Mouse (Mus musculus) CH12.LX (cell line): ENCODE measurements around the gene Fau. TPM values are rescaled to one million over a fixed set of nuclear protein-coding genes. Genes with fewer than 3 reads are reported as not detected.

Experiments
- DNase-seq: peaks from one replicate; pipeline ENCODE4 v3.0.0-alpha.2; 2013; ENCODE audit errors: extremely low read depth
- H3K27ac ChIP-seq: 2 replicates; pipeline ENCODE4 v1.5.1; 2012; ENCODE audit warnings: low read depth, mild to moderate bottlenecking, control low read depth, moderate library complexity; ENCODE audit not compliant: insufficient read depth
- H3K27me3 ChIP-seq: replicated peaks from 2 replicates; pipeline ENCODE3; 2012; ENCODE audit warnings: inconsistent platforms
- H3K36me3 ChIP-seq, 2 experiments: replicated peaks in 1 of 2; 2 replicates each; pipeline versions ENCODE3 to v1.6.1; 2012; ENCODE audit warnings: inconsistent platforms in 1 of 2, low read length in 1 of 2, mild to moderate bottlenecking in 1 of 2, mixed read lengths in 1 of 2, moderate library complexity in 1 of 2; ENCODE audit not compliant: control insufficient read depth in 1 of 2, insufficient read depth in 1 of 2
- H3K4me1 ChIP-seq, 2 experiments: 2 replicates each; pipeline ENCODE4 v1.6.1; 2012; ENCODE audit warnings: inconsistent platforms in 1 of 2, moderate library complexity in 1 of 2; ENCODE audit not compliant: insufficient read depth in 2 of 2, control insufficient read depth in 1 of 2
- H3K4me2 ChIP-seq: 2 replicates; pipeline ENCODE4 v1.6.1; 2012; ENCODE audit warnings: low read depth, mild to moderate bottlenecking, control low read depth; ENCODE audit not compliant: poor library complexity, insufficient read depth, severe bottlenecking
- H3K4me3 ChIP-seq, 3 experiments: fragments of 150-350 bp in 1 of 3; sonication (generic) in 1 of 3; replicated peaks in 1 of 3; 2 replicates each; pipeline versions ENCODE3 to v1.5.1; 2011 to 2012; ENCODE audit warnings: low read depth in 2 of 3, low read length in 2 of 3, mild to moderate bottlenecking in 2 of 3, moderate library complexity in 2 of 3, control low read depth in 1 of 3, improper control_type of control experiment in 1 of 3, inconsistent platforms in 1 of 3, mixed read lengths in 1 of 3; ENCODE audit not compliant: poor library complexity in 1 of 3
- H3K79me2 ChIP-seq: replicated peaks from 2 replicates; pipeline ENCODE4 v1.6.1; 2012; ENCODE audit warnings: mild to moderate bottlenecking, moderate library complexity; ENCODE audit not compliant: control insufficient read depth, poor library complexity, insufficient read depth, severe bottlenecking; ENCODE audit errors: extremely low read depth
- H3K9ac ChIP-seq: 2 replicates; pipeline ENCODE4 v1.6.1; 2012; ENCODE audit warnings: low read depth, mild to moderate bottlenecking, control low read depth, moderate library complexity; ENCODE audit not compliant: insufficient read depth
- H3K9me3 ChIP-seq: replicated peaks from 2 replicates; pipeline ENCODE3; 2012; ENCODE audit warnings: low read length, inconsistent platforms, mixed read lengths
- BHLHE40 ChIP-seq: IDR thresholded peaks from 2 replicates; pipeline ENCODE4 v1.6.1; 2011; ENCODE audit warnings: mild to moderate bottlenecking, low read depth, low read length, improper control_type of control experiment
- CTCF ChIP-seq, 2 experiments: IDR thresholded peaks in 1 of 2; conservative IDR thresholded peaks in 1 of 2; 2 replicates each; pipeline ENCODE4 v1.5.1; 2011 to 2012; ENCODE audit warnings: low read depth in 2 of 2, low read length in 2 of 2, improper control_type of control experiment in 1 of 2, inconsistent platforms in 1 of 2, mild to moderate bottlenecking in 1 of 2, moderate library complexity in 1 of 2
- ELF1 ChIP-seq: IDR thresholded peaks from 2 replicates; pipeline ENCODE4 v1.6.1; 2014; ENCODE audit warnings: low read depth, mild to moderate bottlenecking, inconsistent platforms, low read length, improper control_type of control experiment
- ETS1 ChIP-seq: conservative IDR thresholded peaks from 2 replicates; pipeline ENCODE4 v1.6.1; 2012; ENCODE audit warnings: low read depth, mild to moderate bottlenecking, inconsistent platforms, low read length, improper control_type of control experiment, moderate library complexity
- JUND ChIP-seq: conservative IDR thresholded peaks from 2 replicates; pipeline ENCODE4 v1.6.1; 2011; ENCODE audit warnings: low read depth, low read length, improper control_type of control experiment
- KAT2A ChIP-seq: IDR thresholded peaks from 2 replicates; pipeline ENCODE4 v1.6.1; 2012; ENCODE audit warnings: low read length, improper control_type of control experiment, inconsistent platforms; ENCODE audit not compliant: insufficient replicate concordance
- MAFK ChIP-seq: IDR thresholded peaks from 2 replicates; pipeline ENCODE4 v1.6.1; 2011; ENCODE audit warnings: low read length, improper control_type of control experiment; ENCODE audit not compliant: insufficient replicate concordance
- MAX ChIP-seq: IDR thresholded peaks from 2 replicates; pipeline ENCODE4 v1.6.1; 2011; ENCODE audit warnings: low read length, improper control_type of control experiment
- MEF2A ChIP-seq: IDR thresholded peaks from 2 replicates; pipeline ENCODE4 v1.6.1; 2014; ENCODE audit warnings: low read depth, mild to moderate bottlenecking, inconsistent platforms, low read length, improper control_type of control experiment, borderline replicate concordance
- NELFE ChIP-seq: IDR thresholded peaks from 2 replicates; pipeline ENCODE4 v1.6.1; 2011; ENCODE audit warnings: low read depth, low read length, improper control_type of control experiment
- PAX5 ChIP-seq: IDR thresholded peaks from 2 replicates; pipeline ENCODE4 v1.6.1; 2012; ENCODE audit warnings: low read length, inconsistent platforms, mixed read lengths
- POLR2A ChIP-seq: IDR thresholded peaks from 2 replicates; pipeline ENCODE4 v1.6.1; 2011; ENCODE audit warnings: low read depth, mild to moderate bottlenecking, improper control_type of control experiment, low read length
- POLR2AphosphoS2 ChIP-seq: IDR thresholded peaks from 2 replicates; pipeline ENCODE4 v1.6.1; 2011; ENCODE audit warnings: low read depth, low read length, improper control_type of control experiment
- SMC3 ChIP-seq: IDR thresholded peaks from 2 replicates; pipeline ENCODE4 v1.6.1; 2011; ENCODE audit warnings: low read depth, low read length, improper control_type of control experiment
- TBP ChIP-seq: conservative IDR thresholded peaks from 2 replicates; pipeline ENCODE4 v1.6.1; 2011; ENCODE audit warnings: low read depth, low read length, improper control_type of control experiment
- ZNF384 ChIP-seq: IDR thresholded peaks from 2 replicates; pipeline ENCODE4 v1.6.1; 2012; ENCODE audit warnings: low read depth, low read length, improper control_type of control experiment, inconsistent platforms
- dilution Hi-C: fragments of 300-500 bp; cut with MboI; formaldehyde crosslinking; loops from 2 replicates; pipeline ENCODE4 v1.14.3; 2020; ENCODE audit warnings: low sequenced_read_pairs; ENCODE audit not compliant: extremely low pct_unique_long_range_greater_than_20kb, extremely low pct_ligation_motif_present
- in situ Hi-C: fragments of 300-500 bp; cut with MboI; formaldehyde crosslinking; loops from 3 replicates; pipeline ENCODE4 v1.14.3; 2019; ENCODE audit warnings: low sequenced_read_pairs, low pct_ligation_motif_present, low pct_unique_long_range_greater_than_20kb, mixed read lengths
- polyA plus RNA-seq: library from polyadenylated mRNA; unstranded; fragments of >175 nt; gene quantifications from 2 replicates; pipeline ENCODE4 v1.2.1, GENCODE M21; 2012; ENCODE audit warnings: low read depth; ENCODE audit not compliant: insufficient read length
- total RNA-seq, 2 experiments: library from RNA; depleted of rRNA; stranded (reverse); fragments of 300-350 nt in 1 of 2; fragments of >200 nt in 1 of 2; gene quantifications; 2 replicates each; pipeline ENCODE4 v1.2.3; 2012 to 2014

The Fau gene
- total and polyA plus RNA-seq, 3 experiments: 1,239 to 2,522 (median 2,403) TPM

DNA sequence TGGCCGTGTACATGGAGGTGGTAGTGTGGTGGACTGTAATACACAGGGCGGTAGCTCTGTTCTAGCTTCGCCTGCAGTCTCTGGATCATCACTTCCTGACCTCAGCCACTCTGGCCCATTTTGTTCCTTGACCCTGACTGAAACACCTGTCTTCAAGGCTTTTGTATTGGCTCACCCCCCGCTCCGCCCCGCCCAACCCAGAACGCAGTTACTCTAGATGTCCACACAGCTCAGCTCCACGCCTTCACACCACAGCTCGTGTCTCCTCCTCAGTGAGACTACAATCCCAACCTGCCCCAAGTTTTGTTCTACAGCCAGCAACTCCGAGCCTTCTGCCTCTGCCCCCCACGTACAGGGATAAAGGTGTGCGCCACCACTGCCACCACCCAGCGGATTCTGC lies 31.2 kb downstream of the Fau start:
- H3K4me2 ChIP-seq: no peak overlapping the region
- no peak overlapping the region for H3K4me3 ChIP-seq
- H3K27me3 ChIP-seq: no peaks in the 10 kb centered on the region
- peaks cover 46% of the 10 kb centered on the region for H3K79me2 ChIP-seq
- DNase-seq: no peak
- H3K9ac ChIP-seq: no peak overlapping the region
- dilution Hi-C loops (no loop called here), in situ Hi-C loops (loop anchor here (5.0 kb wide), 1 partner anchor 33 kb away; no protein-coding TSS in a partner anchor)
- TF ChIP-seq SMC3: no peak
- TF ChIP-seq TBP: no peak
- TF ChIP-seq CTCF (conservative IDR thresholded peaks at IDR 0.05 in 1 of 2, IDR thresholded peaks at IDR 0.05 in 1 of 2; ENCODE audit: low read depth in 2 of 2, low read length in 2 of 2): no peak
- peaks cover 62 to 74% of the 10 kb centered on the region in 2 experiments for H3K36me3 ChIP-seq
- H3K4me1 ChIP-seq: peaks cover 2 to 31% of the 10 kb centered on the region in 2 experiments
- no peak overlapping the region for H3K27ac ChIP-seq
- no peaks in the 10 kb centered on the region for H3K9me3 ChIP-seq

- peaks cover 0 to 5% of the 10 kb centered on the region in 2 experiments; a peak in 1 of 4 replicates for H3K4me1 ChIP-seq
- peaks cover 11% of the 10 kb centered on the region for H3K79me2 ChIP-seq
- H3K27ac ChIP-seq: no peak within 1 kb of the TSS
- no peak within 1 kb of the TSS for H3K4me3 ChIP-seq
- no peak for DNase-seq
- no peak within 1 kb of the TSS for H3K4me2 ChIP-seq
- H3K36me3 ChIP-seq: peaks cover 65 to 91% of the 10 kb centered on the region in 2 experiments
- no peaks in the 10 kb centered on the region for H3K9me3 ChIP-seq
- H3K9ac ChIP-seq: no peak within 1 kb of the TSS
- dilution Hi-C loops: no loop called here
- no peaks in the 10 kb centered on the region for H3K27me3 ChIP-seq
- TF ChIP-seq CTCF (conservative IDR thresholded peaks at IDR 0.05 in 1 of 2, IDR thresholded peaks at IDR 0.05 in 1 of 2; ENCODE audit: low read depth in 2 of 2, low read length in 2 of 2): no peak
- TF ChIP-seq MAX: no peak
- TF ChIP-seq POLR2AphosphoS2: no peak
- no peak for TF ChIP-seq BHLHE40
- TF ChIP-seq NELFE: no peak
- no peak for TF ChIP-seq ZNF384
- TF ChIP-seq PAX5: no peak
- in situ Hi-C loops: no loop called here
These were observed 36.5 kb downstream of the Fau start, which contains the start of gene AC131692.1 for GRCm38 (mm10) chr19:6094119-6094518. AC131692.1 (plus strand) TSS chr19:6094419.

DNA sequence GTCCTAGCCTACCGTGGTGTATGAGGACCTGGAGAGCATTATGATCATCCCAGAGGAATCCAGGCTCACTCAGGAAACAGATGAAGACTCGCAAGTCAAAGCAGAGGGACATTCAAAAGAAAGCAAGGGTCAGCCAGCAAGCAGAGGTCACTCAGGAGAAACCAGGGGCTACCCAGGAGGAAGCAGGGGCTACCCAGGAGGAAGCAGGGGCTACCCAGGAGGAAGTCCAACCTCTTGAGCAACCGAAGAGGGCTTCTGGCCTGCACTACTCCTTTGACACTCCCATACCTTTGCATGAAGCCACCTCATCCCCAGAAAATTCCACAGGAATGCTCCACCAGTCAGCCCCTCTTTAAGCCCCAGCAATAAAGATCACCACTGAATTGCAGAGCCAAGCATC lies 40.2 kb downstream of the Fau start:
- in situ Hi-C loops: no loop called here
- H3K79me2 ChIP-seq: no peaks in the 10 kb centered on the region
- no peak for DNase-seq
- H3K27me3 ChIP-seq: no peaks in the 10 kb centered on the region
- H3K9me3 ChIP-seq: no peaks in the 10 kb centered on the region
- no peak overlapping the region for H3K4me3 ChIP-seq
- no peak overlapping the region for H3K4me2 ChIP-seq
- 0 out of 4 replicates have a peak, but pooled peaks cover 0 to 2% of the 10 kb centered on the region in 2 experiments for H3K4me1 ChIP-seq
- peaks cover 34 to 69% of the 10 kb centered on the region in 2 experiments for H3K36me3 ChIP-seq
- no peak overlapping the region for H3K9ac ChIP-seq
- no peak for TF ChIP-seq MAFK
- no peak for TF ChIP-seq MEF2A
- TF ChIP-seq PAX5: no peak
- no peak for TF ChIP-seq ELF1
- TF ChIP-seq POLR2A: no peak
- TF ChIP-seq TBP: no peak
- TF ChIP-seq JUND: no peak
- TF ChIP-seq ETS1: no peak
- TF ChIP-seq NELFE: no peak
- TF ChIP-seq ZNF384: no peak
- no peak for TF ChIP-seq KAT2A
- dilution Hi-C loops: no loop called here
- no peak overlapping the region for H3K27ac ChIP-seq
